Mouse (Mus musculus): ENCODE results near the gene Slc25a44.

DNA sequence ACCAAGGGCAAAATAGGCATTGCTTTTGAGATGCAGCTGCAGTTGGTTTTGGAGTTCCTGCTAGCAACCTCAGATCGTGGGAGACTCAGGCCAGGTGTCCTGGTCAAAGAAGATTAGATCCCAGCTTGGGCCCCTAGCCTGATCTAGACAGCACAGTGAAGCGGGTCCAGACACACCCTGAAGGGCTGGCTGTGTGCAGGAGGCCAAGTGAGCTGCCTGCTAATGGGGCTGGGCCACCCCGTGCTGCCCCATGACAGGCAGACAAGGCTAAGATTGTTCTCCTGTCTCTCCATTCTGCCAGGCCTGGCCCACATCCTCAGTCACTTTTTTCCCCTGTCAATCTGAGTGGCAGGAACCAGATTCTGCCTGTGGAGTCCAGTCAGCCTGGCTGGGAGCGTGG is 61.2 kb downstream of the Slc25a44 start:
- TF ChIP-seq CTCF (conservative IDR thresholded peaks at IDR 0.05; ENCODE audit: low read length) (no peak), POU5F1 (IDR thresholded peaks at IDR 0.05; ENCODE audit: borderline replicate concordance, low read length) (no peak)

Data from E14TG2a.4 (cell line).